Mouse (Mus musculus) cerebellum, adult 8-10 months (tissue): Measurements from ENCODE around the gene Golph3.
A peak's percentile ranks its signal among the peaks of the same experiment; 100 is the strongest.

ENCODE experiments used
- DNase-seq: peaks from one replicate; pipeline ENCODE4 v3.0.0; 2022

The Golph3 gene

GRCm38 (mm10) chr15:12319889-12320288, 1.4 kb upstream of the Golph3 start:
- no peak for DNase-seq

GRCm38 (mm10) chr15:12320441-12321090, 684 bp upstream of the Golph3 start:
- DNase-seq, result no peak

DNA sequence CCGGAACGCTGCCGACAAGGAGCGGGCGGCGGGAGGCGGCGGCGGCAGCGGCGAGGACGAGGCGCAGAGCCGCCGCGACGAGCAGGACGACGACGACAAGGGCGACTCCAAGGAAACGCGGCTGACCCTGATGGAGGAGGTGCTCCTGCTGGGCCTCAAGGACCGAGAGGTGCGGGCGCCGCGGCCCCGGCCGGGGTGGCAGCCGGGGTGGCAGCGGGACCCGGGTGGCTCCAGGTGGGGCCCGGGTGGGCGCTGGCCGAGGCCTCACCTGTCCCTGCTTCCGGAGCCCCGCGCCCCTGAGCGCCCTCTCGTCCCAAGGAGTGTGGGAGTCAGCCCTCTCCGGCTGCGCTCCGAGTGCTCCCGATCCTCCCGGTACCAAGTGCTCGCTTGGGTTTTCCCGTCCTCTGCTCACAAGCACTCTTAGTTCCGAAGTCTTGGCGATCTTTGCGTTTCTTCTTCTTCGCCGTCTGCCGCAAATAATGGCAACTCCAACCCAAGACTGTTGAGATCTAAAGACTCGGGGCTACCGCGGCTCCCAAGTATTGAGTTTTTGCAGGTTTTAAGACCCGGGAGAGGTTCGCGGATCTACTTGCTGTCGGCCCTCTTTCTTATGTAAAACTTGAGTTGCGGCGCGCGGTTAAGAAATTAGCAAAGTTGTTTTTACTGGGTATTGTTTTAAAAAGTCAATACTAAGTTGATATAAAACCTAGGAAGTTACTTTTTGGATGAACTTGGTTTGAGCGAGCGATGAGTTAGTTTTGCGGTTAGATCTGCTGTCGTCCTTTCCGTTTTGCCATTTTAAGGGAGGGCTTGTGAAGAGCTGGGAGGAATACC, 755 bp downstream of the Golph3 start, which contains the start of gene 1810049J17Rik:
Gene 1810049J17Rik, minus strand, starts transcription at position 112 of the 834 bp plus-strand sequence.
- peak; percentile 43 for DNase-seq

- DNase-seq, result no peak
These were observed 1.6 kb downstream of the Golph3 start for GRCm38 (mm10) chr15:12322676-12323402.

DNA sequence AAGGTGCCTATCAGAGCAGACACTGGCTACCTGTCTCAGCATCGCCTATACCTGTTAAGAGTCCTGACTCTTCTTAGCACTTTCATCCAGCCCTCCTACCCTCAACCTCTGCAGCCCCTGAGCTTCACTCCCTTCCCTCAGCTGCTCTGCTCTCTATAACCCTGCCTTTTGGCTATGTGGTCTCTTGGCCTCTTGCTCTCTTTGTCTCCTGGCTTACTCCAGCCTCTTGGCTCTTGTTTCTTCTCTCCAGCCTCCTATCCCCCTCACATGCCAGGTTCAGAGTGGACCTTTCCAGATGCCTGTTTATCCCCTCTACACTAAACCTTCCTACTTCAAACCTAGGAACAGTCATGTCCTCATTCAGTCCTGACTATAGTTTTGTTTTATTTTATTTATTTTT, 3.1 kb downstream of the Golph3 start:
- no peak for DNase-seq

- no peak for DNase-seq
These were observed 9.1 kb downstream of the Golph3 start for GRCm38 (mm10) chr15:12330389-12330788.

- no peak for DNase-seq
These were observed 9.6 kb downstream of the Golph3 start for GRCm38 (mm10) chr15:12330892-12331291.

DNA sequence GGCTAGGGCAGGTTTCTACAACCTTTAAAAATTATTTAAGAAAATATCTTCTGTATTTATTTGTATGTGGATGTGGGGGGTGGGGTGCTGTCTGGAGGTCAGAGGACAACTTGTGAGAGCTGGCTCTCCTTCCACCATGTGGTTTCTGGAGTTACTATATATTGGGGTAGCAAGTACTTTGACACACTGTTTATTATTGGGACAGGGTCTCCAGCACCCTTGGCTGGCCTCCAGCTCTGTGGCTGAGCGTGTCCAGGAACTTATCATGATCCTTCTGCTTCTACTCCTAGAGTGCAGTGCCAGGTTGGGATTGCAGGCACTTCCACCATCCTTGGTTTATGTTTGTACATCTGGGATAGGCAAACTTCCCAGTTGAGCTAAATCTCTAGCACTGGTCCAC, 10.1 kb downstream of the Golph3 start:
- DNase-seq, result no peak

GRCm38 (mm10) chr15:12334381-12334780, 13.1 kb downstream of the Golph3 start:
- no peak for DNase-seq

- no peak for DNase-seq
These were observed 16.0 kb downstream of the Golph3 start for GRCm38 (mm10) chr15:12337030-12337778.

GRCm38 (mm10) chr15:12337779-12338137, 16.5 kb downstream of the Golph3 start:
- DNase-seq, result no peak

- DNase-seq, result no peak
These were observed 19.5 kb downstream of the Golph3 start for GRCm38 (mm10) chr15:12340536-12341400.

DNA sequence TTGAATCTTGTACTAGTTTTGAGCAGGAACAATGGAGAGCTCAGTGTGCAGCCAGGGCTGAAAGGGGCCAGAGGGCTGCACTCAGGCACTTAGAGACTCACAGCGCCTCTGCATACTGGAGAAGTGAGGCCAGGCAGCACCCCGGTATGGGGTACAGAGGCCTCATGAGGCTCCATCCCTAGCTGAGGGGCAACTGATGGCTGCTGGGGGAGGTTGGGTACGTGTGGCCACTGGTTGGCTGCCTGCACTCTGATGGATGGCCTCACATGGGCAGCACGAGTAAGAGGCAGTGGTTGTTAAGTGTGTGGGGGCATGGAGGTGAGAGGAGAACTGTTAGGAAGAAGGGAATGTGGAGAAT, 20.1 kb downstream of the Golph3 start:
- DNase-seq, result no peak

DNA sequence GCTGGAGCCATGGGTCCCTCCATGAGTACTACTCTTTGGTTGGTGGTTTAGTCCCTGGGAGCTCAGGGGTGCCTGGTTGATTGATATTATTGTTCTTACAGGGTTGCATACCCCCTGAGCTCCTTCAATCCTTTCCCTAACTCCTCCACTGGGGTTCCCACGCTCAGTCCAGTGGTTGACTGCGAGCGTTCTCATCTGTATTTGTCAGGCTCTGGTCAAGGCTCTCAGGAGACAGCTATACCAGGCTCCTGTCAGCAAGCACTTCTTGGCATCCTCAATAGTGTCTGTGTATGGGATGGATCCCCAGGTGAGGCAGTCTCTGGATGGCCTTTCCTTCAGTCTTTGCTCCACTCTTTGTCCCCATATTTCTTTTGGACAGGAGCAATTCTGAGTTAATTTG, 25.7 kb downstream of the Golph3 start:
- no peak for DNase-seq

DNA sequence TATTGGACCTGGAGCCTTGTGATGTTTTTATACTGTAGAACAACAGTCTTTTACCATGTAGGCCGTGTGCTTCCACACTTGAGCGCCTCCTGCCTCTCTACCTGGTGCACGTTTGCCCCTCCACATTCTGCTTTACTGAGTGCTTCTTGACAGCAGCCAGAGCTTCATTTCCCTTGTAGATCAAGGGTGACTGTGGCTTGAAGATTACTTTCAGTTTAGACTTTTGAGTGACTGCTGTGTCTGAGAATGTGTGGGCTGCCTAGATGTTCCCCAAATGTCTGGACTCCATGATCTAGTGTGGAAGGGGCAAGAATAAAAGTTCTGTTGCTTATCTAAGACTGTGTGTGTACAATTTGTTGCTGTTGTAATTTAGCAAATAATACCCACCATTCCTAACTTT, 27.7 kb downstream of the Golph3 start:
- no peak for DNase-seq

GRCm38 (mm10) chr15:12349840-12350239, 28.6 kb downstream of the Golph3 start:
- no peak for DNase-seq

DNA sequence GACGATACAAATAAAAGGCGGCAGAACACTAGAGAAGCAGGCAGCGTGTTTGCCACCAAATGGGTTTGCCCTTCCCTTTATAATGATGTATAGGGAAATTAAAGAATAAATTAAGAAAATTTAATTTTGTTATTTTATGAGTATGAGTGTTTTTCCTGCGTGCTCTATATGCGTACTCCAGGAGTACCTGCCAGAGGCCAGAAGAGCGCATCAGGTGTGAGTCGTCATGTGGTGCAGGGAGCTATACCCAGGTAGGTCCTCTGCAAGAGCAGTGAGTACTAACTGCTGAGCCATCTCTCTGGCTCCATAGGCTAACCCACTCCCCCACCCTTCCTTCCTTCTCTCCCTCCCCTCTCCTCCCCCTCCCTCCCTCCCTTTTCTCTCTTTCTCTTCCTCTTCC, 30.2 kb downstream of the Golph3 start:
- no peak for DNase-seq

- no peak for DNase-seq
These were observed 33.1 kb downstream of the Golph3 start for GRCm38 (mm10) chr15:12354281-12354810.

GRCm38 (mm10) chr15:12355261-12355660, 34.0 kb downstream of the Golph3 start:
- no peak for DNase-seq

- DNase-seq, result no peak
These were observed 34.7 kb downstream of the Golph3 start for GRCm38 (mm10) chr15:12355907-12356306.

- DNase-seq, result no peak
These were observed 36.2 kb downstream of the Golph3 start for GRCm38 (mm10) chr15:12357459-12357858.

DNA sequence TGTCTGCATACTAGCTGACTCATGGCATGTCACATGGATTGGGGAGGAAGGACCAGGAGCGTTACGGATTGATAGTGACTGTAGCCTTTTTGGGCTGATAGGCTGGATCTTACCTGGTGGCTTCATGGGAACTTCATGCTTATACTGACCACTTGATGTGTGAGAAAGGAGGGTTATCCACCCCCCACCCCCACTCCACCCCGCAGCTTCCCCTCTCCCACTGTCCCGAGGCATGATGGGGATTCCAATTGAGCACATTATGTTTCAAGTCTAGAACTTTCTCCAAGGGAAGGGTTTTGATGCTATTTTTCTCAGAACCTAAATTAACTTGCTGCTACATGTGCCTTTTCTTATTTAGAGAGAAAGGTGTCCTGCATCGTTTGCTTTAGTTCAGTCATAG, 37.1 kb downstream of the Golph3 start:
- no peak for DNase-seq
